Mouse (Mus musculus): ENCODE data around the gene Ppa2. TPM values are rescaled to one million over a fixed set of nuclear protein-coding genes. Genes with fewer than 3 reads are reported as not detected.

The Ppa2 gene
- polyA plus RNA-seq, 1 experiment from 2014 or later: 76.9 TPM

GRCm38 (mm10) chr3:133312850-133313249 is 2.9 kb downstream of the Ppa2 start:
- H3K4me2 ChIP-seq (ENCODE audit: low read length): no peak overlapping the region
- 0 out of 2 replicates have a peak, but pooled peaks cover 2% of the 10 kb centered on the region for H3K9me3 ChIP-seq (ENCODE audit: control insufficient read depth, low read length)
- no peaks in the 10 kb centered on the region for H3K36me3 ChIP-seq (ENCODE audit: control insufficient read depth, insufficient read depth)
- no peak overlapping the region for H3K27ac ChIP-seq (ENCODE audit: low read length)
- 59% methylated on average over 6 of the region's 6 CpGs for WGBS
- H3K4me1 ChIP-seq (replicated peaks; ENCODE audit: control insufficient read depth, insufficient read depth, low read length): peaks cover 6% of the 10 kb centered on the region; the same call in 1 of the 2 replicates
- no peak for ATAC-seq
- H3K4me3 ChIP-seq (replicated peaks; ENCODE audit: low read length): no peak overlapping the region
- no peaks in the 10 kb centered on the region for H3K27me3 ChIP-seq (replicated peaks; ENCODE audit: control insufficient read depth, insufficient read depth, low read length)
- no peak overlapping the region for H3K9ac ChIP-seq (replicated peaks; ENCODE audit: low read depth, low read length)

DNA sequence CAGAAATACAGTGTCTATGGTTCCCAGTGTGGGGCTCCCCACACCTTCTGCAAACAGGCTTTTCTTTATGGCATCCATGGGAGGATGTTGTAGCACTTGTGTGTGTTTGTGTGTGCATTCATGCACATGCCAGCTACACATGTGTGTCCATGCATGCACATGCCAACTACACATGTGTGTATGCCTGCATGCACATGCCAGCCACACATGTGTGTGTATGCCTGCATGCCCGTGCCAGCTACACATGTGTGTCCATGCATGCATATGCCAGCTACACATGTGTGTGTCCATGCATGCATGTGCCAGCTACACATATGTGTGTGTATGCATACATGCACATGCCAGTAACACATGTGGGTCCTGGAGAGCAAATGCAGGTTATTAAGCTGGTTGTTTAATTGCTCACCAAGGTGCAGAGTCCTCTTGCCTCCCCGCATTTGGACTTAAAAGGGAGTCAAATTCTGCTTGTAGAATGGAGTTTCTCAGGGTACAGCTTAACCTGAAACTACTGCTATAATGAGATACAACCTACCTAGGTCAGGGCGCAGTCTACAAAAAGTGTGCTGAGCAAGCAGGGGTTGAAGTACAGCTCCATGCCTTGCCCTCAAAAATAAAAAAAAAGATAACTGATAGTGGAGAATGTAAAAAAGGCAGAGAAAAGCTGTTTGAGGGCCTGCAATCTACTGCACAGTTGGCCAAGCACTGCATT is 3.7 kb downstream of the Ppa2 start:
- H3K27me3 ChIP-seq (replicated peaks; ENCODE audit: control insufficient read depth, insufficient read depth, low read length): no peaks in the 10 kb centered on the region
- WGBS: 97% methylated on average over 3 of the region's 3 CpGs
- H3K4me1 ChIP-seq (replicated peaks; ENCODE audit: control insufficient read depth, insufficient read depth, low read length): peaks cover 6% of the 10 kb centered on the region; the same call in 1 of the 2 replicates
- 0 out of 2 replicates have a peak, but pooled peaks cover 2% of the 10 kb centered on the region for H3K9me3 ChIP-seq (ENCODE audit: control insufficient read depth, low read length)
- ATAC-seq: no peak
- H3K36me3 ChIP-seq (ENCODE audit: control insufficient read depth, insufficient read depth): no peaks in the 10 kb centered on the region
- no peak overlapping the region for H3K9ac ChIP-seq (replicated peaks; ENCODE audit: low read depth, low read length)
- H3K4me2 ChIP-seq (ENCODE audit: low read length): no peak overlapping the region
- H3K27ac ChIP-seq (ENCODE audit: low read length): no peak overlapping the region
- H3K4me3 ChIP-seq (replicated peaks; ENCODE audit: low read length): no peak overlapping the region

DNA sequence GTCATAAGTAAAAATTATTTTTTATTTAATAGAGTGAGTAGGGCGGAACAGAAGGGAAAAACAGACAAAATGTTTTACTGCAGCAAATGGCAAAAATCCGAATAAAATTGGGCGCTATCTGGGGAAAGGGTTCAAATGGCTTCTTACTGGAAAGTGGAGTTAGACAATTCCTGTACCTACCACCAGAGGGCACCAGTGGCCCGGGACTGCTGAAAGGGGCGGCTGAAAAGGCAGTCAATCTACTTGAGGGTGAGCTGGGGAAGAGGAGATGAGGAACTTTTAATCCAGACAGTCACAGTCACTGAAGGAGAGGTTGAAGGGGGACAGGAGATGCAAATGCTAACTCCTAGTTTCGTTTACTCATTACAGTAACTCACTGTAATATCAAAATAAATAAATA is 4.6 kb downstream of the Ppa2 start:
- 48% methylated on average over 6 of the region's 6 CpGs for WGBS
- H3K9me3 ChIP-seq (ENCODE audit: control insufficient read depth, low read length): no peaks in the 10 kb centered on the region
- no peaks in the 10 kb centered on the region for H3K36me3 ChIP-seq (ENCODE audit: control insufficient read depth, insufficient read depth)
- no peak overlapping the region for H3K9ac ChIP-seq (replicated peaks; ENCODE audit: low read depth, low read length)
- no peak overlapping the region for H3K27ac ChIP-seq (ENCODE audit: low read length)
- ATAC-seq: no peak
- peaks cover 6% of the 10 kb centered on the region; the same call in 1 of the 2 replicates for H3K4me1 ChIP-seq (replicated peaks; ENCODE audit: control insufficient read depth, insufficient read depth, low read length)
- no peak overlapping the region for H3K4me3 ChIP-seq (replicated peaks; ENCODE audit: low read length)
- no peak overlapping the region for H3K4me2 ChIP-seq (ENCODE audit: low read length)
- no peaks in the 10 kb centered on the region for H3K27me3 ChIP-seq (replicated peaks; ENCODE audit: control insufficient read depth, insufficient read depth, low read length)

GRCm38 (mm10) chr3:133315011-133315410 is 5.1 kb downstream of the Ppa2 start:
- H3K4me1 ChIP-seq (replicated peaks; ENCODE audit: control insufficient read depth, insufficient read depth, low read length): peaks cover 6% of the 10 kb centered on the region; the same call in 1 of the 2 replicates
- H3K27ac ChIP-seq (ENCODE audit: low read length): no peak overlapping the region
- ATAC-seq: no peak
- no peak overlapping the region for H3K4me2 ChIP-seq (ENCODE audit: low read length)
- H3K9me3 ChIP-seq (ENCODE audit: control insufficient read depth, low read length): no peaks in the 10 kb centered on the region
- H3K4me3 ChIP-seq (replicated peaks; ENCODE audit: low read length): no peak overlapping the region
- H3K9ac ChIP-seq (replicated peaks; ENCODE audit: low read depth, low read length): no peak overlapping the region
- WGBS: 97% methylated on average over 14 of the region's 14 CpGs
- H3K36me3 ChIP-seq (ENCODE audit: control insufficient read depth, insufficient read depth): no peaks in the 10 kb centered on the region
- no peaks in the 10 kb centered on the region for H3K27me3 ChIP-seq (replicated peaks; ENCODE audit: control insufficient read depth, insufficient read depth, low read length)

- Histone ChIP-seq H3K4me3 (replicated peaks; ENCODE audit: low read length) (no peak overlapping the region), H3K9ac (replicated peaks; ENCODE audit: low read depth, low read length) (no peak overlapping the region), H3K27ac (ENCODE audit: low read length) (no peak overlapping the region), H3K27me3 (replicated peaks; ENCODE audit: control insufficient read depth, insufficient read depth, low read length) (no peaks in the 10 kb centered on the region), H3K4me1 (replicated peaks; ENCODE audit: control insufficient read depth, insufficient read depth, low read length) (peaks cover 6% of the 10 kb centered on the region; the same call in 1 of the 2 replicates), H3K4me2 (ENCODE audit: low read length) (no peak overlapping the region), H3K9me3 (ENCODE audit: control insufficient read depth, low read length) (no peaks in the 10 kb centered on the region), H3K36me3 (ENCODE audit: control insufficient read depth, insufficient read depth) (no peaks in the 10 kb centered on the region)
- no peak for ATAC-seq
- WGBS: 90% methylated on average over 8 of the region's 8 CpGs
Measured at GRCm38 (mm10) chr3:133315647-133316046, 5.7 kb downstream of the Ppa2 start.

GRCm38 (mm10) chr3:133317845-133318244 is 7.9 kb downstream of the Ppa2 start:
- Histone ChIP-seq H3K4me2 (ENCODE audit: low read length) (no peak overlapping the region), H3K36me3 (ENCODE audit: control insufficient read depth, insufficient read depth) (no peaks in the 10 kb centered on the region), H3K9ac (replicated peaks; ENCODE audit: low read depth, low read length) (no peak overlapping the region), H3K27me3 (replicated peaks; ENCODE audit: control insufficient read depth, insufficient read depth, low read length) (no peaks in the 10 kb centered on the region), H3K4me1 (replicated peaks; ENCODE audit: control insufficient read depth, insufficient read depth, low read length) (no peaks in the 10 kb centered on the region), H3K9me3 (ENCODE audit: control insufficient read depth, low read length) (no peaks in the 10 kb centered on the region), H3K27ac (ENCODE audit: low read length) (no peak overlapping the region), H3K4me3 (replicated peaks; ENCODE audit: low read length) (no peak overlapping the region)
- WGBS: 91% methylated on average over 4 of the region's 4 CpGs
- no peak for ATAC-seq

GRCm38 (mm10) chr3:133318596-133318995 is 8.7 kb downstream of the Ppa2 start:
- Histone ChIP-seq H3K9me3 (ENCODE audit: control insufficient read depth, low read length) (no peaks in the 10 kb centered on the region), H3K4me3 (replicated peaks; ENCODE audit: low read length) (no peak overlapping the region), H3K9ac (replicated peaks; ENCODE audit: low read depth, low read length) (no peak overlapping the region), H3K27me3 (replicated peaks; ENCODE audit: control insufficient read depth, insufficient read depth, low read length) (no peaks in the 10 kb centered on the region), H3K4me1 (replicated peaks; ENCODE audit: control insufficient read depth, insufficient read depth, low read length) (no peaks in the 10 kb centered on the region), H3K4me2 (ENCODE audit: low read length) (no peak overlapping the region), H3K27ac (ENCODE audit: low read length) (no peak overlapping the region), H3K36me3 (ENCODE audit: control insufficient read depth, insufficient read depth) (no peaks in the 10 kb centered on the region)
- no peak for ATAC-seq
- WGBS: 90% methylated on average over 15 of the region's 15 CpGs

- Histone ChIP-seq H3K9me3 (ENCODE audit: control insufficient read depth, low read length) (no peaks in the 10 kb centered on the region), H3K36me3 (ENCODE audit: control insufficient read depth, insufficient read depth) (no peaks in the 10 kb centered on the region; the same call in 1 of the 2 replicates), H3K4me2 (ENCODE audit: low read length) (no peak overlapping the region), H3K4me1 (replicated peaks; ENCODE audit: control insufficient read depth, insufficient read depth, low read length) (no peaks in the 10 kb centered on the region), H3K27me3 (replicated peaks; ENCODE audit: control insufficient read depth, insufficient read depth, low read length) (no peaks in the 10 kb centered on the region), H3K9ac (replicated peaks; ENCODE audit: low read depth, low read length) (no peak overlapping the region), H3K27ac (ENCODE audit: low read length) (no peak overlapping the region), H3K4me3 (replicated peaks; ENCODE audit: low read length) (no peak overlapping the region)
- 73% methylated on average over 7 of the region's 7 CpGs for WGBS
- no peak for ATAC-seq
Measured at GRCm38 (mm10) chr3:133319795-133320194, 9.9 kb downstream of the Ppa2 start.

GRCm38 (mm10) chr3:133320313-133320712 is 10.4 kb downstream of the Ppa2 start:
- no peak overlapping the region for H3K4me2 ChIP-seq (ENCODE audit: low read length)
- no peak for ATAC-seq

More at GRCm38 (mm10) chr3:133320313-133320712, 10.4 kb downstream of the Ppa2 start:
- 99% methylated on average over 6 of the region's 6 CpGs for WGBS
- Histone ChIP-seq H3K4me1 (replicated peaks; ENCODE audit: control insufficient read depth, insufficient read depth, low read length) (no peaks in the 10 kb centered on the region), H3K27ac (ENCODE audit: low read length) (no peak overlapping the region), H3K9me3 (ENCODE audit: control insufficient read depth, low read length) (no peaks in the 10 kb centered on the region), H3K27me3 (replicated peaks; ENCODE audit: control insufficient read depth, insufficient read depth, low read length) (no peaks in the 10 kb centered on the region), H3K4me3 (replicated peaks; ENCODE audit: low read length) (no peak overlapping the region), H3K36me3 (ENCODE audit: control insufficient read depth, insufficient read depth) (no peaks in the 10 kb centered on the region; the same call in 1 of the 2 replicates), H3K9ac (replicated peaks; ENCODE audit: low read depth, low read length) (no peak overlapping the region)
